Mouse (Mus musculus) neural tube, embryonic 14.5 days (tissue): ENCODE measurements around the gene Disc1. TPM values are rescaled to one million over a fixed set of nuclear protein-coding genes. Genes with fewer than 3 reads are reported as not detected.

Experiments
- ATAC-seq: fragments of 200-750 bp; cut with Nextera tagmentation; 2 replicates; pipeline ENCODE4 v1.8.0; 2017; ENCODE audit warnings: low read depth, mild to moderate bottlenecking, moderate TSS enrichment, moderate library complexity
- H3K27ac ChIP-seq: fragments of 300-500 bp; sonication (generic); 2 replicates; pipeline ENCODE4 v1.5.1; 2014; ENCODE audit warnings: low read depth, mild to moderate bottlenecking, control low read depth, low read length, moderate library complexity, mixed read lengths
- H3K27me3 ChIP-seq: fragments of 300-500 bp; sonication (generic); 2 replicates; pipeline ENCODE4 v1.6.1; 2014; ENCODE audit warnings: low read length; ENCODE audit not compliant: control insufficient read depth, insufficient read depth
- H3K36me3 ChIP-seq: fragments of 300-500 bp; sonication (generic); 2 replicates; pipeline ENCODE4 v1.6.1; 2014; ENCODE audit warnings: low read length, mixed read lengths; ENCODE audit not compliant: control insufficient read depth, insufficient read depth
- H3K4me1 ChIP-seq: fragments of 300-500 bp; sonication (generic); 2 replicates; pipeline ENCODE4 v1.6.1; 2014; ENCODE audit warnings: low read length; ENCODE audit not compliant: control insufficient read depth, insufficient read depth
- H3K4me2 ChIP-seq: fragments of 300-500 bp; sonication (generic); 2 replicates; pipeline ENCODE4 v1.6.1; 2014; ENCODE audit warnings: mild to moderate bottlenecking, low read depth, low read length, control low read depth
- H3K4me3 ChIP-seq: fragments of 300-500 bp; sonication (generic); 2 replicates; pipeline ENCODE4 v1.5.1; 2014; ENCODE audit warnings: low read depth, low read length, control low read depth, mixed read lengths
- H3K9ac ChIP-seq: fragments of 300-500 bp; sonication (generic); replicated peaks from 2 replicates; pipeline ENCODE4 v1.6.1; 2014; ENCODE audit warnings: low read depth, mild to moderate bottlenecking, control low read depth, low read length, mixed read lengths
- H3K9me3 ChIP-seq: fragments of 300-500 bp; sonication (generic); 2 replicates; pipeline ENCODE4 v1.6.1; 2016; ENCODE audit warnings: low read length; ENCODE audit not compliant: control insufficient read depth
- WGBS: fragments of 180-500 bp; shearing (Covaris S2); extraction: QIAGEN DNeasy Blood & Tissue Kit; methylation state at CpG from one replicate; pipeline ENCODE4 v1.1.7; 2014; 5-methylcytosine and 5-hydroxymethylcytosine counted together
- polyA plus RNA-seq: library from polyadenylated mRNA; unstranded; fragments of >200 nt; fragmentation: Nextera tagmentation; extraction: Ambion mirVana; gene quantifications from 2 replicates; pipeline ENCODE4 v1.2.1, GENCODE M21; 2014

Gene Disc1
- polyA plus RNA-seq, 1 experiment from 2014 or later, result 1.0 TPM

- Histone ChIP-seq H3K27ac (no peak overlapping the region), H3K4me2 (no peak overlapping the region), H3K27me3 (no peaks in the 10 kb centered on the region), H3K9ac (no peak overlapping the region), H3K36me3 (no peaks in the 10 kb centered on the region), H3K4me1 (no peaks in the 10 kb centered on the region), H3K9me3 (no peaks in the 10 kb centered on the region), H3K4me3 (no peak overlapping the region)
- ATAC-seq, result no peak
- WGBS, result 57% methylated on average over 6 of the region's 6 CpGs
These were observed 214.2 kb downstream of the Disc1 start for GRCm38 (mm10) chr8:125268181-125268705.

GRCm38 (mm10) chr8:125270292-125270691 is 216.3 kb downstream of the Disc1 start:
- no peak overlapping the region for H3K4me3 ChIP-seq
- WGBS, result 84% methylated on average over 7 of the region's 7 CpGs
- no peaks in the 10 kb centered on the region for H3K9me3 ChIP-seq
- no peaks in the 10 kb centered on the region for H3K36me3 ChIP-seq
- H3K4me1 ChIP-seq, result no peaks in the 10 kb centered on the region
- no peak for ATAC-seq
- no peak overlapping the region for H3K4me2 ChIP-seq
- no peaks in the 10 kb centered on the region for H3K27me3 ChIP-seq
- no peak overlapping the region for H3K9ac ChIP-seq
- no peak overlapping the region for H3K27ac ChIP-seq

- no peaks in the 10 kb centered on the region for H3K9me3 ChIP-seq
- no peak overlapping the region for H3K27ac ChIP-seq
- no peaks in the 10 kb centered on the region for H3K4me1 ChIP-seq
- no peak overlapping the region for H3K4me3 ChIP-seq
- H3K9ac ChIP-seq, result no peak overlapping the region
- no peak for ATAC-seq
- H3K27me3 ChIP-seq, result no peaks in the 10 kb centered on the region
- no peak overlapping the region for H3K4me2 ChIP-seq
- H3K36me3 ChIP-seq, result no peaks in the 10 kb centered on the region
- WGBS, result 72% methylated on average over 5 of the region's 5 CpGs
These were observed 217.4 kb downstream of the Disc1 start for GRCm38 (mm10) chr8:125271357-125271756.

- H3K27me3 ChIP-seq, result no peaks in the 10 kb centered on the region
- no peak for ATAC-seq
- no peak overlapping the region for H3K27ac ChIP-seq
- no peak overlapping the region for H3K9ac ChIP-seq
- H3K36me3 ChIP-seq, result no peaks in the 10 kb centered on the region
- no peak overlapping the region for H3K4me2 ChIP-seq
- WGBS, result 78% methylated on average over 13 of the region's 13 CpGs
- H3K9me3 ChIP-seq, result no peaks in the 10 kb centered on the region
- H3K4me3 ChIP-seq, result no peak overlapping the region
- H3K4me1 ChIP-seq, result 0 out of 2 replicates have a peak, but pooled peaks cover 2% of the 10 kb centered on the region
These were observed 218.3 kb downstream of the Disc1 start for GRCm38 (mm10) chr8:125272089-125272866.

GRCm38 (mm10) chr8:125277071-125277682 is 223.2 kb downstream of the Disc1 start:
- Histone ChIP-seq H3K4me1 (0 out of 2 replicates have a peak, but pooled peaks cover 6% of the 10 kb centered on the region), H3K4me2 (no peak overlapping the region), H3K9ac (no peak overlapping the region), H3K9me3 (no peaks in the 10 kb centered on the region), H3K27ac (no peak overlapping the region), H3K4me3 (no peak overlapping the region), H3K27me3 (no peaks in the 10 kb centered on the region), H3K36me3 (no peaks in the 10 kb centered on the region)
- WGBS, result 7% methylated on average over 11 of the region's 11 CpGs
- ATAC-seq, result no peak

- Histone ChIP-seq H3K27me3 (0 out of 2 replicates have a peak, but pooled peaks cover 2% of the 10 kb centered on the region), H3K36me3 (no peaks in the 10 kb centered on the region), H3K9me3 (no peaks in the 10 kb centered on the region), H3K27ac (no peak overlapping the region), H3K4me2 (no peak overlapping the region), H3K4me1 (0 out of 2 replicates have a peak, but pooled peaks cover 6% of the 10 kb centered on the region), H3K9ac (no peak overlapping the region), H3K4me3 (no peak overlapping the region)
- WGBS, result 93% methylated on average over 2 of the region's 2 CpGs
- ATAC-seq, result no peak
These were observed 225.2 kb downstream of the Disc1 start for GRCm38 (mm10) chr8:125279156-125279555.

- Histone ChIP-seq H3K4me1 (0 out of 2 replicates have a peak, but pooled peaks cover 6% of the 10 kb centered on the region), H3K4me3 (no peak overlapping the region), H3K4me2 (no peak overlapping the region), H3K27me3 (0 out of 2 replicates have a peak, but pooled peaks cover 2% of the 10 kb centered on the region), H3K27ac (no peak overlapping the region), H3K36me3 (no peaks in the 10 kb centered on the region), H3K9me3 (no peaks in the 10 kb centered on the region), H3K9ac (no peak overlapping the region)
- no peak for ATAC-seq
- 83% methylated on average over 4 of the region's 4 CpGs for WGBS
These were observed 225.9 kb downstream of the Disc1 start for GRCm38 (mm10) chr8:125279892-125280291.

GRCm38 (mm10) chr8:125282531-125282930 is 228.5 kb downstream of the Disc1 start:
- no peak overlapping the region for H3K4me3 ChIP-seq
- no peak for ATAC-seq
- 0 out of 2 replicates have a peak, but pooled peaks cover 1% of the 10 kb centered on the region for H3K4me1 ChIP-seq
- H3K27me3 ChIP-seq, result 0 out of 2 replicates have a peak, but pooled peaks cover 2% of the 10 kb centered on the region
- no peak overlapping the region for H3K4me2 ChIP-seq
- H3K9me3 ChIP-seq, result no peaks in the 10 kb centered on the region
- no peaks in the 10 kb centered on the region for H3K36me3 ChIP-seq
- 51% methylated on average over 7 of the region's 7 CpGs for WGBS
- H3K9ac ChIP-seq, result no peak overlapping the region
- no peak overlapping the region for H3K27ac ChIP-seq

GRCm38 (mm10) chr8:125283542-125283941 is 229.5 kb downstream of the Disc1 start:
- WGBS, result 70% methylated on average over 6 of the region's 6 CpGs
- H3K4me2 ChIP-seq, result no peak overlapping the region
- no peak for ATAC-seq
- no peak overlapping the region for H3K4me3 ChIP-seq
- no peak overlapping the region for H3K27ac ChIP-seq
- H3K27me3 ChIP-seq, result 0 out of 2 replicates have a peak, but pooled peaks cover 2% of the 10 kb centered on the region
- H3K9ac ChIP-seq, result no peak overlapping the region
- H3K9me3 ChIP-seq, result no peaks in the 10 kb centered on the region
- H3K4me1 ChIP-seq, result no peaks in the 10 kb centered on the region
- no peaks in the 10 kb centered on the region for H3K36me3 ChIP-seq
